Mouse (Mus musculus): ENCODE measurements at regions not wholly inside any gene's neighbourhood (a gene's known extent, or its start where the extent isn't known, plus 50 kb on each side); places are given as distances from the start of the nearest gene placed in this dataset.
A peak's percentile ranks its signal among the peaks of the same experiment; 100 is the strongest.

- DNase-seq, result no peak
These were observed 100.1 kb upstream of the Auts2 start for GRCm38 (mm10) chr5:132643270-132643669.

GRCm38 (mm10) chr5:132633198-132633884 is 90.2 kb upstream of the Auts2 start:
- DNase-seq, result peak; percentile 9

- no peak for DNase-seq
These were observed 78.6 kb upstream of the Auts2 start for GRCm38 (mm10) chr5:132621751-132622150.

GRCm38 (mm10) chr5:132617241-132617640 is 74.1 kb upstream of the Auts2 start:
- no peak for DNase-seq

- DNase-seq, result no peak
These were observed 66.1 kb upstream of the Auts2 start for GRCm38 (mm10) chr5:132609251-132609650.

- DNase-seq, result no peak
These were observed 63.1 kb upstream of the Auts2 start for GRCm38 (mm10) chr5:132606216-132606615.

- no peak for DNase-seq
These were observed 51.7 kb upstream of the Auts2 start for GRCm38 (mm10) chr5:132594796-132595195.
